Mouse (Mus musculus): Measurements from ENCODE around the gene Npl. TPM values are rescaled to one million over a fixed set of nuclear protein-coding genes. Genes with fewer than 3 reads are reported as not detected.

The Npl gene
- polyA plus RNA-seq, 1 experiment = not detected

DNA sequence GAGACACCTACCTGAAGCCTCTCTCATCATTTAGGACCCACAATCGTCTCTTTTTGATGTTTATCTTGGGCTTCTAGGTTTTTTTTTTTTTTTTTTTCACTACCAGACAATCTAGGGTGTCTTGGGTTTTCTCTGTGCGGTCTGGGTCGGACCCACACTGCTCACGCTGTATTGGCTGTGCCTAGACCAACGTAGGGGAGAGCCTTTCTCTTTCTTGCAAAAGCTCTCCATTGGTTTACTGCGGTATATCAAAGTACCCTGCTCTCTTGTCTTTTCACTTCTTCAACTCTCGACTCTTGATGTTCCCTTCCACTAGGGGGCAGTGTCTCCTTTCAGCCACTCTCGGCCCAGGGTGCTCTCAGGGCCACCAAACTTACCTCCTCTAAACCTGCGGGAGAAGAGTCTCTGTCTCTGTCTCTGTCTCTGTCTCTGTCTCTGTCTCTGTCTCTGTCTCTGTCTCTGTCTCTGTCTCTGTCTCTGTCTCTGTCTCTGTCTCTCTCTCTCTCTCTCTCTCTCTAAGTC, 9.3 kb upstream of the Npl start:
- no peak for TF ChIP-seq GATA1 (IDR thresholded peaks at IDR 0.05; ENCODE audit: low read length)

DNA sequence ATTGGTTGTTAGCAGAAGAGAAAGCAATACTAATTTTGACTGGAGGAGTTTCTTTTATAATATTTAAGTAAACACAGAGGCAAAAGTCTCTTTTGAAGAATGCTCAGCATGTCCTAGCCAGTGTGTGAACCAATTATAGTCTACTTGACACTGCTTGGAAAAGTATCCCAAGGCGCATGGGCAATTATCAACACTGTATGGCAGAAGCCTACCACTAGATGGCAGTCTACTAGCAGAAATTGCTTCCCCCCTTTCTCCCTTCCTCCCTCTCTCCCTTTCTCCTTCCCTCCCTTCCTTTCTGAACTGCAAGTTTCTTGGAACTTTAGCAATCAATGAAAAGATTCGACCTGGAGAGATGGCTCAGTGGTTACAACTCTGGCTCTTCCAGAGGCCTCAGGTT, 7.1 kb upstream of the Npl start:
- TF ChIP-seq GATA1 (IDR thresholded peaks at IDR 0.05; ENCODE audit: low read length) = no peak

DNA sequence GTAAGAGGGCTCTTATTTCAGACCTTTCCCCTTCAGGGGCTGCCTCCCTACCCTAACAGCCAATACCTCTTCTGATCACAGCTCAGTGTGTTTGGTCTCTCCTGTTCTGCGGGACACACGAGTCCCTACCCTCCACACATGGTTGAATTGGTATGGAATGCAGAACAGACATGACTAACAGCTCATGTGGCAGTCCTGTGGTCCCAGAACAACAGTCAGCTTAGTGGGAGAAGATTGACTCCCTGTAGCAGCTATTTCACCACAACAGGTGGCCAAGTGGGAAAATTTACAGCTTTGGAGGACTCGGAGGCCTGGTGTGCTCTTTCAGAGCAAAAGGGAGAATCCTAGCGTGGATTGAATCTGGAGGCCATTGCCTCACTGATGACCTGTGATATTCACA, 6.4 kb upstream of the Npl start:
- no peak for TF ChIP-seq GATA1 (IDR thresholded peaks at IDR 0.05; ENCODE audit: low read length)

DNA sequence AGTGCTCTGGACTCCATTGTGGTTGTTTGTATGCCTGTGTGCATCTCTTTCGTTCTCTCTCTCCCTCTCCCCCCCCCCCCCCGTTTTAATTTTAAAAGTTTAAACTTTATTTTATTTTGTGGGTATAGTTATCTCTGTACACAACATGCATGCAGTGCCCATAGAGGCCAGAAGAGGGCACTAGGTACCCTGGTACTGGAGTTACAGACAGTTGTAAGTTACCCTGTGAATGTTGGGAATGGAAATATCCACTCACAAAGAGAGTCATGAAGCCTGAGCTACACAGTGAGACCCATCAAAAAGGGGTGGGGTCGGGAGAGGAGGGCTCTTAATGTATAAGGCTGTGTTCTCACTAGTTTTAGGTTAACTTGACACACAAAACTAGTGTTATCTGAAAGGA, 969 bp upstream of the Npl start:
- TF ChIP-seq GATA1 (IDR thresholded peaks at IDR 0.05; ENCODE audit: low read length) = no peak

DNA sequence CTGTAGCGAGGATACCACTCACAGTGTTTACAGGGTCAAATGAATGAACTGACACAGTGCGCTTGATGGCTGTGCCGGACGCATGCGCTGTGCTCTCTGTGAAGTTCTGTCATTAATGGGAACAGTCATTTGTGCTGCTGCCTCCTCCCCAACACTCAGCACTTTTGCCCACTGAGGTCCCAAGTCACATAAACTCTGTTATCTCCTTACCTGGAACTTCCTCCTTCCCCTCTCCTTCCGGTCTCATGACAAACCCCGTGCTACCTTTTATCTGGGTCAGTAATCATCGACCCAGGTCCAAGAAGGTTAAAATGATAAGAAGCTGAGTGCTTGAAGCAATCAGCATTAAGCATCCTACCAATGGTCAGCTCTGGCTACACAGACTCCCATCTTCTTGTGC, 2.3 kb downstream of the Npl start:
- no peak for TF ChIP-seq GATA1 (IDR thresholded peaks at IDR 0.05; ENCODE audit: low read length)

DNA sequence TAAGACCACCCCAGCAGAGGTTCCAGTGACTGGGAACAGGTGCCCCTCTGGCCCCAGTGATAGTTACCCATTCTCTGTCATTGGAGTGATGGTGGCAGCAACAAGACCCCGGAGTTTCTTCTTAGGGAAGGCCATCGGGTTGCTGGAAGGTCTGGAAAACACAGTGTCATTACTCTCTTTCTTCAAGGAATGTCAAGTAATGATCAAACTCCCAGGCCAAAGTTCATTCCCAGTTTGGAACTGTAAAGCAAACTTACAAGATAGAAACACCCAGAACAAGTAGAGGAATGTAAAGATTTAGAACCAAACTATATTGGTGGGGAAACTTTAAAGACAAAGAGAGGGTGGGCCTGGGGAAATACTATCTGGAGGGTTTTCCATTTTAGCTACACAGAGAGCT, 4.6 kb downstream of the Npl start:
- no peak for TF ChIP-seq GATA1 (IDR thresholded peaks at IDR 0.05; ENCODE audit: low read length)

DNA sequence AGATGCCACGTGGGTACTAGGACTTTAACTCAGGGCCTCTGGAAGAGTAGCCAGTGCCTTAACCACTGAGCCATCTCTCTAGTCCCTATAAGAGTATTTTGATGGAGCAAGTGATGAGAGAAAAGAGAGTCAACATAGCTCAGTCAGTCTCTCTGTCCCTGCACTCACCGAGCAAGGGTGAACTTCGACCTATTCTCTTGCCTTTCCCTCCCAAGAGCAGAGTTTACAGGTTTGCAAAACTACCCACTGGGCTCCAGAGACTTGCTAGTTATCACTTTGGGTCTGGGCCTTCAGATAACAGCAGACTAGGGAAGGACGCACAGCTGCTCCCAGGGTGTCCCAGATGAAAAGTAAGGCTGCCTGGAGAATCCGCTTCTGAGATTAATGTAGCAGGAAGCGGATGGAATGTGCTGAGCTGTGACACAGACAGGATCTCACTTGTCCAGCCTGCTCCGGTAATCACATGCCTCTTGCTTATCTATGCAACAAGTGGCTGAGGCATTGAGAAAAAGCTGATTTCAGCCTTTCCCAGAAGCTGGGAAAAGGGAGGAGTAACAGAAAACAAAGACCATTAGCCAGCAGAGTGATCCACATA, 7.0 kb downstream of the Npl start:
- no peak for TF ChIP-seq GATA1 (IDR thresholded peaks at IDR 0.05; ENCODE audit: low read length)

DNA sequence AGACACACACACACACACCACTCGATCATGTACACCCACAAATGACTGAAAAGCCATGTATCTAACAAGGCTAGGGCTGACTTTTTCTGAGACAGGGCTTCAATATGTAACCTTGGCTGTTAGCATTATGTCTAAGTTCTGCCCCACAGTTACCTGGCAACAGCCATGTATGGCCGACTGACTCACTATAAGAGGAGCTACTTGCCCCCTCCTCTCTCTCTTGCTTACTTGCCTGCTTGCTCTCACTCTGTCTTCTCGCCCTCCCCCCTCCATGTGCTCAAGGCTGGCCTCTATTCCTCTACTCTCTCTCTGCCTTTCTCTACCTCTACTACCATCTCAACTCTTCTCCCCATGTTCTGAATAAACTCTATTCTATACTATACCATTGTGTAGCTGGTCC, 9.1 kb downstream of the Npl start:
- no peak for TF ChIP-seq GATA1 (IDR thresholded peaks at IDR 0.05; ENCODE audit: low read length)

DNA sequence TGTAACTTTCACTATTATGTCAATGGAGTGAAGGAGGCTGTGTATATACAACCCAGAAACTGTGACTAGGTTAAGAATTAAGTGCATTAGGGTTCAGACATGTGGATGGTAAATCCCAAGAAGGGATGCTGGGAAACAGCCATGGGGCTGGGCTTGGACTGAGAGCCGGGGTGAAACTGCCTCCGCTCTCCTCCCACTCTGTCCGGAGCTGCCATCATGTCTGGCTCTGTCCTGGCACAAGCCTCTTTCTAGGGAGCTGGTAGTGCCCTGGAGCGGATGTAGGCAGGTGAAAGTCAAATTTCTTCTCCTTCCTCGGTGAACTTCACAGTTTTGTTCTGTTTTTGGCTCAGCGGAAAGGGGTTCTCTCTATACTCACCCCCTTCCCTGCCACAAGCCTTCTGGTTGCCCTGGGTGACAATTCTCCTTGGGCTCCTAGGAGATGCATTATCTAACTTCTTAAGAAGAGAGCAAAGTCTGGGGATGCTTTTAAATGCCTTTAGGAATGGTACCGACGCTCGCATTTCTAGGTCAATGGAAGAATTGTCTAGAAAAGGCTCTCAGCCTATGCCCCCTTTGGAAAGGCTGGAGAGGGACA, 10.0 kb downstream of the Npl start:
- TF ChIP-seq GATA1 (IDR thresholded peaks at IDR 0.05; ENCODE audit: low read length) = no peak

DNA sequence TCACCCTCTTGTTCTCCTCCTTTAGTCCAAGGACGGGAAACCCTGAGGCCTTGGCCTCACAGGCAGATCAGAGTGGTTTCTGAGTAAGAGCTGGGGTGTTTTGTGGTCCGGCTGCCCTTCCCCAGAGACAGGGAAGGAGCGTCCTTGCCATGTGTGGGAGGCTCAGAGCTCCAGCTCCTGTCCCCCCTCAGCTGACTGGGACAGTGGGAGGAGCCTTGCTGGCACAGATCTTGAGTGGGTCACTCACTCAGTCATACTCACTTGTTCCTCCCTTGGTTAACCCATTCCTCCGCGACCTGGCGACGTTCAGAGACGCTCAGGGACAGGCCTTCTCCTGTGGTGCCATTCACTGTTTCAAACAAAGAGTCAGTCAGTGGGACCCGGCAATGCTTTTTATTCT, 14.2 kb downstream of the Npl start:
- no peak for TF ChIP-seq GATA1 (IDR thresholded peaks at IDR 0.05; ENCODE audit: low read length)

DNA sequence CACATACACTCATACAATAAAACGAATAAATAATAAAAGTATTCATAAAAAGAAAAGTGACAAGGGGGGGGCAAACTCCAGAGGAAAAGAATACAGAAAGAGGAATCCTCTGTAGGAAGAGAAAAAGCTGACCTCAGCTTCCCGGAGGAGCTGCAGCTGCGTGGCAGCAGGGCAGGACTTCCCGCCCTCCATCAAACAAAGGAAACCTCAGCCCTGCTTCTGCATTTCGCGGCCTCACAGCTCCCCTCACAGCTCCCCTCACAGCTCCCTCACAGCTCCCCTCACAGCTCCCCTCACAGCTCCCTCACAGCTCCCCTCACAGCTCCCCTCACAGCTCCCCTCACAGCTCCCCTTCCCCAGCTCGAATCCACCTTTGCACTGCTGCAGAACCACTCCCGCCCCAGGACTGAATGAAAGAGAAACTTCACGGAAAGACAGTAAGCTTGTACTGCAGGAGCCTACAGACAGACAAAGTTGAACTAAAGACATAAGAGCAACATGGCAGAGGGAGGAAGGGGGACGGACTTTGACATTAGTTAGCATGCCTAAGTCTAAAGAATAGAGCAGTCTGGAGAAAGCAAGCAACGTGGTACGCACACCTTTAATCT, 17.5 kb downstream of the Npl start:
- no peak for TF ChIP-seq GATA1 (IDR thresholded peaks at IDR 0.05; ENCODE audit: low read length)

DNA sequence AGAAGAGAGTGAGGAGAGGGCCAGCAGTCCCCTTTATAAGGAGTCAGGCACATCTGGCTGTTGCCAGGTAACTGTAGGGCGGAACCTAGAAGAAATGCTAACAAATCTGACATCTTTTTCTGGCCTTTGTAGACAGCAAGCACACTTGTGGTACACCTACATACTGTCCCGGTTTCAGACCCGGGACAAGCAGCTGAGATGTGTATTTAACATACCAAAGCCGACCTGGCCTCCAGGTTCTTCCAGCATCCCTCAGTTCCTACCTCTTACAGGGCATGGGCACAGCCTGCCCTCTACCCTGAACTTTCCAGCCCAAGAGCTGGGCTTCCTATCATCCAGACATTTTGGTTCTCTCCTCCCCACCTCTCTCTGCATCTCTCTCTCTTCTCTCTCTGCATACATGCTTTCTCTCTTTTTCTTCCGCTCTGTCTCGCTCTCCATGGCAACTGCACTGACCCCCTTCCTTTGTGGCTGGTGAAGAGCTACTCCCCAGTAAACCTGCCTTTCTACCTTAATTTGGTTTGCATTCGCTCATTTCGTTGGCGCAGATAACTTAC, 18.1 kb downstream of the Npl start:
- no peak for TF ChIP-seq GATA1 (IDR thresholded peaks at IDR 0.05; ENCODE audit: low read length)

DNA sequence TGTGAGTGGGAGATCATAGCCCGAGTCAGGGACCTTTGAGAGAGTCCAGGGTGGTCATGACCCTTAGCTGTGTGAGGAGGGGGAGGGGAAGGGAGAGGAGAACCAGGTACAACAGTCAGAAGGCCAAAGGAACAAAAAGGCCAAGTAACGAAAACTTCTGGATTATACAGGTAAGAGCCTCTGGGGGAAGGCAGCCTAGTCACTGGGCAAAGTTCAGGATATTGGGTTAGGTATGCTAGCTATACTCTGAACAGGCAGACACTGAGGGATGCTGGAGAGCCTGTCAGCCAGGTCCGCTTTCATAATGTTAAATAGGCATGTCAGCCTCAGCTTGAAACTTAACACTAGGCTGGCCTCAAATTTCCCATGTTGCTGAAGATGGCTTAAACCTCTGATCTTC, 27.7 kb downstream of the Npl start:
- TF ChIP-seq GATA1 (IDR thresholded peaks at IDR 0.05; ENCODE audit: low read length) = no peak

DNA sequence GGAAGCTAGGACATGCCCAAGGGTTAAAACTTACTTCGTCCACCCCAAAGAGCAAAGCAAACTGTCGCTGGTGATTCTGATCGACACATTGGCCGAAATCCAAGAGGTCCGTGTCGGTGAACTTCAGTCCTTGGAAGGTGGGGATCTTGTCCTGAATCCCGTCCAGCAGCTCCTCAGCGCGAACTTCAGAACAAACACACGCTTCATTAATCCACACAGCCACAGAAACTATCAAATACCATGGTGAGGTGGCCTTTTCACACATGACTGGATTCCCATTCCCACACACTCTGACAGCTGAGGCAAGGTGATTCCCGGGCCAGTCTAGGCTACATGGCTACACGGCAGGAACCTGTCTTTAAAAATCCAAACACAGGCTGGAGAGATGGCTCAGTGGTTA, 34.5 kb downstream of the Npl start:
- TF ChIP-seq GATA1 (IDR thresholded peaks at IDR 0.05; ENCODE audit: low read length) = no peak

DNA sequence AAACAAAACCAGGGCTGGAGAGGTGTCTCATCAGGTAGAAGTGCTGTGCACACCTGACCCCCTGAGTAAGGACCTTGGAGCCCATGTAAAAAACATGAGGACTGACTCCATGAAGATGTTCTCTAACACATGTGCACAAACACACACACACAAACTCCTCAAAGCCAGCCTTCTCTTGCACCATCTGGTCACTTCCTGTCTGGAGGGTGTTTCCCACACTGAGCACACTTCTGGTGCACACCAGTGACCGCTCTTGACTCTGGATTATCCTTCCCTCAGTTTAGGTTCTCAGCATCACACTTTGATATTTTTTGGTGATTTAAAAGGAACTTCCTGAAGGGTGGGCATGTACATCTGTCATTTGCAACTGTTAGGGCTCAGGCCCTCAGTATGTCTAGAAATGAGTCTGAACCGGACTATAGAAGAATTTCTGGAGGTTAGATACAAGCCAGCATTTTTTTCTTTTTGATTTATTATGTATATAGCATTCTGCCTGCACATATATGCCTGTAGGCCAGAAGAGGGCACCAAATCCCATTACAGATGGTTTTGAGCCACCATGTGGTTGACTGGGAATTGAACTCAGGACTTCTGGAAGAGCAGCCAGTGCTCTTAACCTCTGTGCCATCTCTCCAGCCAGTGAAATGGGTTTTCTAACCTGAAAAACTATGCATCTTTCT, 39.4 kb downstream of the Npl start:
- TF ChIP-seq GATA1 (IDR thresholded peaks at IDR 0.05; ENCODE audit: low read length) = no peak

DNA sequence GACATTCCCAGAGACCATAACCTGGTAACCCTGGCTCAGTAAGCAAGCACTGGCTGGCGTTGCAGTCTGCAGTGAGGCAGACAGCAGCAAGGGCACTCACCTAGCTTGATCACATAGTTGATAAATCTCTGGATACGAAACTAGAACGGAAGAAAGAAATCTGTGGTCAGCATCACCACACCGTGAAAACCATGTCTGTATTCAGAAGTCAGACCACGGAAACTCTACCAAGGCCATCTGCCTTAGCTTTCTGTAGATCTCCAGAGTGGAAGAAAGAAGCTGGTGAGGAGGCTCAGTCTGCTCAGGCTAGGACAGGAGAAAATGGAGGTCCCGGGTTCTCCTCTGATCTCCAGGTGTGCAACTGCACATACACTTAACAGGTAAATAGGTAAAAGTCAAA, 40.8 kb downstream of the Npl start:
- TF ChIP-seq GATA1 (IDR thresholded peaks at IDR 0.05; ENCODE audit: low read length) = no peak
